Mouse (Mus musculus): ENCODE data around the gene Rcc1l. TPM values are rescaled to one million over a fixed set of nuclear protein-coding genes. Genes with fewer than 3 reads are reported as not detected.

The Rcc1l gene
- polyA plus RNA-seq, 1 experiment = 7.8 TPM

DNA sequence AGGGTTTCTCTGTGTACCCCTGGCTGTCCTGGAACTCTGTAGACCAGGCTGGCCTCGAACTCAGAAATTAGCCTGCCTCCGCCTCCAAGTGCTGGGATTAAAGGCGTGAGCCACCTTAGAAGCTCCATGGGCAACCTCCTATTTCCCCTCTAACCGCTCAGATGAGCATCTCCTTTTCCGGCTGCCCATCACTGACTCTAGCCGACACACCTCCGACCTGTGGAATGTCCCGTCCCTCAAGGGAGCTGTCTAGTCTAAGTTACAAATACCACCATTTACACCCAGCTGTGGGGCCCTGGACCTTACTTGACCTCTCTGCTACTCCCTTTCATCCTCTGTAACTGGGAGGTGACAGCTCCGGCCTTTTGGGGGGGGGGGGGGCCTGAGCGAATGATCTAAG, 878 bp downstream of the Rcc1l start:
- no peaks in the 10 kb centered on the region for H3K9me3 ChIP-seq
- H3K27me3 ChIP-seq (replicated peaks) = no peaks in the 10 kb centered on the region
- H3K4me1 ChIP-seq = peaks cover 76% of the 10 kb centered on the region
- H3K4me3 ChIP-seq (replicated peaks) = peak overlapping the region; percentile 93
- H3K36me3 ChIP-seq (replicated peaks; ENCODE audit: low read length) = peaks cover 25% of the 10 kb centered on the region
- no peak for TF ChIP-seq FLI1 (IDR thresholded peaks at IDR 0.05; ENCODE audit: low read length)
- TF ChIP-seq GATA1 (IDR thresholded peaks at IDR 0.05; ENCODE audit: borderline replicate concordance, low read length) = no peak

DNA sequence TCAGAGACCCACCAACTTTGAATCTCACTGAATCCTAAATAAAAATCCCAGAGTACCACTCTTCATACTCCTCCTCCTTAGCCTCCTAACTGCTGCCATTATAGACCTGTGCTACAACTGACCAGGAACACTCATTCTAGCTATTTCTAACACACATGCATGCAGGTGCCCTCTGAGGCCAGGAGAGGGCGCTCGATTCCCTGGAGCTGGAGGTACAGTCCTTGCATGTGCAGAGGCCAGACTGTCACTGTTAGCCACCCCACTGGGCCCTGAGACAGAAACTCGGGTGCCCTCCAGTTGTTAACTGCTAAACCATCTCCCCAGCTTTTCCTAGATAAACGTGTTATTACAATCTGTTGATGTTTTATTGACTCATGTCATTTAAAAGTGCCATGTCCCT, 3.4 kb downstream of the Rcc1l start:
- TF ChIP-seq FLI1 (IDR thresholded peaks at IDR 0.05; ENCODE audit: low read length) = no peak
- no peak for TF ChIP-seq GATA1 (IDR thresholded peaks at IDR 0.05; ENCODE audit: borderline replicate concordance, low read length)

DNA sequence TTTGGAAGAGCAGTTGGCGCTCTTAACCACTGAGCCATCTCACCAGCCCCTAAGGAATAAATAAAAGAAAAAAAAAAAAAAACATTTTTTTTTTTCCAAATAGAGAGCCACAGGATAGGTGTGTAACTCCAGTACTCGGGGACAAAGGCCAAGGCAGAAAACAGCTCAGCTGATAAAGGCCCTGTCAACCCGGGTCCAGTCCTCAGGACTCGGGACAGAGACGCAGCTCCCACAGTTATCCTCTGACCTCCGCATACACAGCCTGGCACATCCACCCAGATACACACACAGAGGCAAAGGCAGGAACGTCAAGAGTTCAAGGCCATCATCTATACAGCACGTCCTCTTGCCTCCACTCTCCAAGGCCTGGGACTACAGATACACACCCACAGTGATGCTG, 6.4 kb downstream of the Rcc1l start:
- H3K9me3 ChIP-seq = no peaks in the 10 kb centered on the region
- peaks cover 52% of the 10 kb centered on the region for H3K4me1 ChIP-seq
- TF ChIP-seq FLI1 (IDR thresholded peaks at IDR 0.05; ENCODE audit: low read length) (no peak), GATA1 (IDR thresholded peaks at IDR 0.05; ENCODE audit: borderline replicate concordance, low read length) (no peak)
- no peaks in the 10 kb centered on the region for H3K27me3 ChIP-seq (replicated peaks)
- peaks cover 70% of the 10 kb centered on the region for H3K36me3 ChIP-seq (replicated peaks; ENCODE audit: low read length)
- no peak overlapping the region for H3K4me3 ChIP-seq (replicated peaks)

More for the DNA sequence above, 3.4 kb downstream of the Rcc1l start:
- H3K4me1 ChIP-seq = peaks cover 58% of the 10 kb centered on the region
- H3K9me3 ChIP-seq = no peaks in the 10 kb centered on the region
- no peaks in the 10 kb centered on the region for H3K27me3 ChIP-seq (replicated peaks)
- peaks cover 43% of the 10 kb centered on the region for H3K36me3 ChIP-seq (replicated peaks; ENCODE audit: low read length)
- no peak overlapping the region for H3K4me3 ChIP-seq (replicated peaks)

DNA sequence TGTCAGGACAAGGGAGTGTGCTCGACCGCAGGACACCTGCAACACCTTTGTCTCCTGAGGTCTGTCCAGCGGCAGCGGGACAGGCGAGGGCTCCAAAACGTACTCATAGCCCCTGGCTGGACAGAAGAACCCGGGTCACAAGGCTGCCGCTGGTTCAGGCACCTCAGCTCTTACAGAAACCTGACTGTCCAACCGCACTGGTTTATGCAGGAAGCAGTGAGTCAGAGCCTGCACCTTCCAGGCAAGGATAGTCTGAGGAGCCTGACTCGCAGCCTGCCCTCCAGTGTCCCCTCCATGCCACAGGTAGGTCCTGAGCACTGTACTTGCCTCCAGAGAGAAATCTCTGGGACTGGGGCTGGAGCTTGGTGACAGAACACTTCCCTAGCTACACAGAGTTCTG, 7.3 kb downstream of the Rcc1l start:
- Histone ChIP-seq H3K9me3 (no peaks in the 10 kb centered on the region), H3K36me3 (replicated peaks; ENCODE audit: low read length) (peaks cover 78% of the 10 kb centered on the region), H3K4me1 (peaks cover 47% of the 10 kb centered on the region), H3K4me3 (replicated peaks) (no peak overlapping the region), H3K27me3 (replicated peaks) (no peaks in the 10 kb centered on the region)
- TF ChIP-seq GATA1 (IDR thresholded peaks at IDR 0.05; ENCODE audit: borderline replicate concordance, low read length) (no peak), FLI1 (IDR thresholded peaks at IDR 0.05; ENCODE audit: low read length) (no peak)

DNA sequence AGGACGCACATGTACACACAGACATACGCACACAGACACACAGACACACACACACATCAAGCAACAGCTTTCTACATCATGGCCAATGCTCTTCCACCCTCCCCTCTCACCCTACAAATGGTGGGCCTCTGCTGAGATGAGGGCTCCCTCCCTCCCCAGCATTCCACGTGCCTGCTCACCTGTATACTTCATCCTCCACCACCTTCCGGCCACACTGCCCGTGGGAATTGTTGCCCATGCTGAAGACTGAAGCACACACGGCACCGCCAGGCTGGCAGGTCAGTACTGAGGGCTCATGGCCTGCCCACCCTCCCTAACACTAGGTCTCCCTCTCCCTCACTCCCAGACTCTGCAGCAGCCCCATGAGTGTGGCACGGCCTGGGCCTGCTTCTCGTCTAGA, 8.5 kb downstream of the Rcc1l start:
- Histone ChIP-seq H3K4me1 (peaks cover 37% of the 10 kb centered on the region), H3K36me3 (replicated peaks; ENCODE audit: low read length) (peaks cover 84% of the 10 kb centered on the region), H3K27me3 (replicated peaks) (no peaks in the 10 kb centered on the region), H3K9me3 (no peaks in the 10 kb centered on the region), H3K4me3 (replicated peaks) (no peak overlapping the region)
- TF ChIP-seq FLI1 (IDR thresholded peaks at IDR 0.05; ENCODE audit: low read length) (no peak), GATA1 (IDR thresholded peaks at IDR 0.05; ENCODE audit: borderline replicate concordance, low read length) (no peak)

DNA sequence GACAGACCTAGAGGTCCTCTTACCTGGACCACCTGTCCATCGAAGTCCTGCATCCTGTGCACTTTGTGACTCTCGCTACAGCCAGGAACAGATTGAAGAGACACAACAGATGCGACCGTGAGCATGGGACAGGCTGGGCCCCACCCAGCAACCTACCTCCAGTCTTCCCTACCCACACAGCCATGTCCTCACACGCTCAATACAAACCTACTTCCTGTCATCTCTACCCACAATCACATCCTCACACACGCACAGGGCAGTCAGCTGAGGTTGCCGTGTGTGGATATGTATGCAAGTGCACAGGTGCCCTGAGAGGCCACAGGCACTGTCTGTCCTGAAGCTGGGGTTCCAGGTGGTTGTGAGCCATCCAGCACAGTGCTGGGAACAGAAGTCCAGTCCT, 9.9 kb downstream of the Rcc1l start:
- TF ChIP-seq GATA1 (IDR thresholded peaks at IDR 0.05; ENCODE audit: borderline replicate concordance, low read length) (no peak), FLI1 (IDR thresholded peaks at IDR 0.05; ENCODE audit: low read length) (no peak)
- peaks cover 86% of the 10 kb centered on the region for H3K36me3 ChIP-seq (replicated peaks; ENCODE audit: low read length)
- H3K9me3 ChIP-seq = no peaks in the 10 kb centered on the region
- H3K27me3 ChIP-seq (replicated peaks) = no peaks in the 10 kb centered on the region
- H3K4me1 ChIP-seq = peaks cover 29% of the 10 kb centered on the region
- no peak overlapping the region for H3K4me3 ChIP-seq (replicated peaks)

DNA sequence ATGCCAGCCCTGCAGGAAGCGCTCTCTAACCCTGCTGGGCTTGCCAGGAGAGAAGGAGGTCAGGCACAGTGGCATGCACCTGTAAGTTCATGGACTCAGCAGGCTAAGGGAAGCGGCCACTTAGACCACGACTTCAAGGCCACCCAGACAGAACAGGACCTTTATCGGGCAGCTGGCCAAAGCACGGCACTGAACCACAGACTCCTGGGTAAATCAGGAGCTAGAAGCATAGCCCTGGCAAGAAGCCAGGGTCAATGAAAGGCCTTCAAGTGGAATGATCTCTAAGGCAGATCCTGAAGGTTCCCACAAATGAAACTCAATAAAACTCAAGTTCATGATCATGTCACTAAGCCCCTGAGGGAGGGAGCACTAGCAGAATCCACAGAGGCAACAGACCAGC, 11.9 kb downstream of the Rcc1l start:
- H3K4me1 ChIP-seq = peaks cover 27% of the 10 kb centered on the region
- no peaks in the 10 kb centered on the region for H3K9me3 ChIP-seq
- TF ChIP-seq FLI1 (IDR thresholded peaks at IDR 0.05; ENCODE audit: low read length) = no peak
- TF ChIP-seq GATA1 (IDR thresholded peaks at IDR 0.05; ENCODE audit: borderline replicate concordance, low read length) = no peak
- no peak overlapping the region for H3K4me3 ChIP-seq (replicated peaks)
- no peaks in the 10 kb centered on the region for H3K27me3 ChIP-seq (replicated peaks)
- H3K36me3 ChIP-seq (replicated peaks; ENCODE audit: low read length) = peaks cover 87% of the 10 kb centered on the region

DNA sequence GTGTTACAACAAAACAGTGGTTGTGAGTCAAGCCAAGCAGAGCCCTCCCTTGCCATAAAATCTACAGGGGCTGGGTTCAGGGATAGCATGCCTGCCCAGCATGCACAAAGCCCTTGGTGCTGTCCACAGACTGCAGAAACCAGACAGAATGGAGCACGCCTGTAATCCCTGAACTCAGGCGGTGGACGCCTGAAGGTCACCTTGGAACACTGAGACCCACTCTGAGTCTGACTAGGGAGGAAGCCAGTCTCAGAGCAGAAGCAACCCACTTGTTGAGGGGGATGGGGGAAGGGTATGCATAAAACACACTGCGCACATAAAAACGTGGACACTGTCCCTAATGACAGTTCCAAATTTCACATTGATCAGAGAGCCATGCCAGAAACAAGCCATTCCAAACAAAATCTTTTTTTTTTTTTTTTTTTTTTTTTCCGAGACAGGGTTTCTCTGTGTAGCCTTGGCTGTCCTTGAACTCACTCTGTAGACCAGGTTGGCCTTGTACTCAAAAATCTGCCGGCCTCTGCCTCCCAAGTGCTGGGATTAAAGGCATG, 20.6 kb downstream of the Rcc1l start:
- TF ChIP-seq GATA1 (IDR thresholded peaks at IDR 0.05; ENCODE audit: borderline replicate concordance, low read length) = no peak
- no peak for TF ChIP-seq FLI1 (IDR thresholded peaks at IDR 0.05; ENCODE audit: low read length)
- no peak overlapping the region for H3K4me3 ChIP-seq (replicated peaks)
- H3K4me1 ChIP-seq = peaks cover 10% of the 10 kb centered on the region
- H3K36me3 ChIP-seq (replicated peaks; ENCODE audit: low read length) = peaks cover 89% of the 10 kb centered on the region
- H3K9me3 ChIP-seq = no peaks in the 10 kb centered on the region
- no peaks in the 10 kb centered on the region for H3K27me3 ChIP-seq (replicated peaks)

DNA sequence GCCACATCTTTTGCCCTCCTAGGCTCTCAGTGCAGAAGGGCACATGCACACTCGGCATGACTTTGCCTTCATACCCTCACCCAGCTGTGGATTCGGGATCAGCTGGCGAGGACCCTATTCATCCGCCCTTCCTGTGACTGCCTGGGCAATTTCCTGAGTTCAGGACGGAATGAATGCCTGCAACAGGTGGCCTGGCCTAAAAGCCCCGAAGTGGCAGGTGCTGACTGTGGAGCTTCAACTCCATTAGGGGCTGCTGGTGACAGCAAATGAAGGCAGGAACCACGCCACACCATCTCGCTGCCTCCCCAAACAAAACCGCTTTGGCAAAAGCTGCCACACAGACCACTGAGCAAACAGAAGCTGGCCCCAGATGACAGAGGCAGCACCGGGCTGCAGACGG, 24.7 kb downstream of the Rcc1l start:
- Histone ChIP-seq H3K4me1 (peaks cover 10% of the 10 kb centered on the region), H3K36me3 (replicated peaks; ENCODE audit: low read length) (peaks cover 91% of the 10 kb centered on the region), H3K27me3 (replicated peaks) (no peaks in the 10 kb centered on the region), H3K4me3 (replicated peaks) (no peak overlapping the region), H3K9me3 (peaks cover 4% of the 10 kb centered on the region; the same call in 1 of the 2 replicates)
- TF ChIP-seq FLI1 (IDR thresholded peaks at IDR 0.05; ENCODE audit: low read length) (no peak), GATA1 (IDR thresholded peaks at IDR 0.05; ENCODE audit: borderline replicate concordance, low read length) (no peak)

DNA sequence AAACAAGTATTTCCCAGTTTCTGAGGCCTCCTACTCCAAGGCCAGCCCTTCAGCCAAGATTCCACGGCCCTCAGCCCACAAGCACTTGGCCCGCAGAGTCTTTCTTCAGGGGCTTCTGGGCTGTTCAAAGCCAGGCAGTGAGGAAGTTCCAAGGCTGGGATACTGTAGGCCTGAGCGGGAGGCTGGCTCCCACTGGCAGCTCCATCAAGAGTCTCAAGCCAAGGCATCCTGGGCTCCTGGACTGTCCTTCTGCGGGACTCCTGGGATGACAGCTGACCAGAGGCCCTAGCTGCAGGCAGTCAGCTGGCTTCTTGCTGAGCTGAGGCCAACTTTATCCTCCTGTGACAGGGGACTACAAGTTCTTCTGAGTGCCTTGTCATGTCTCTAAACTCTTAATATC, 28.4 kb downstream of the Rcc1l start:
- peaks cover 2% of the 10 kb centered on the region for H3K27me3 ChIP-seq (replicated peaks)
- H3K4me3 ChIP-seq (replicated peaks) = no peak overlapping the region
- H3K4me1 ChIP-seq = peaks cover 3% of the 10 kb centered on the region; the same call in 1 of the 2 replicates
- no peak for TF ChIP-seq FLI1 (IDR thresholded peaks at IDR 0.05; ENCODE audit: low read length)
- no peak for TF ChIP-seq GATA1 (IDR thresholded peaks at IDR 0.05; ENCODE audit: borderline replicate concordance, low read length)
- peaks cover 16% of the 10 kb centered on the region for H3K9me3 ChIP-seq
- H3K36me3 ChIP-seq (replicated peaks; ENCODE audit: low read length) = peaks cover 61% of the 10 kb centered on the region

Data from megakaryocyte, embryonic 14.5 days (primary cell).